Mouse (Mus musculus) cerebellum, adult 2 months (tissue): ENCODE measurements at regions not wholly inside any gene's neighbourhood (a gene's known extent, or its start where the extent isn't known, plus 50 kb on each side); places are given as distances from the start of the nearest gene placed in this dataset.

Experiments
- CTCF ChIP-seq: fragments of 200-500 bp; IDR thresholded peaks from 2 replicates; pipeline ENCODE4 v1.5.1; 2011; ENCODE audit warnings: low read depth, mild to moderate bottlenecking, control low read depth, low read length, moderate library complexity, borderline replicate concordance; ENCODE audit not compliant: insufficient read depth
- POLR2A ChIP-seq: fragments of 200-500 bp; IDR thresholded peaks from 2 replicates; pipeline ENCODE4 v1.6.1; 2011; ENCODE audit warnings: low read length, control low read depth, borderline replicate concordance; ENCODE audit not compliant: insufficient read depth

DNA sequence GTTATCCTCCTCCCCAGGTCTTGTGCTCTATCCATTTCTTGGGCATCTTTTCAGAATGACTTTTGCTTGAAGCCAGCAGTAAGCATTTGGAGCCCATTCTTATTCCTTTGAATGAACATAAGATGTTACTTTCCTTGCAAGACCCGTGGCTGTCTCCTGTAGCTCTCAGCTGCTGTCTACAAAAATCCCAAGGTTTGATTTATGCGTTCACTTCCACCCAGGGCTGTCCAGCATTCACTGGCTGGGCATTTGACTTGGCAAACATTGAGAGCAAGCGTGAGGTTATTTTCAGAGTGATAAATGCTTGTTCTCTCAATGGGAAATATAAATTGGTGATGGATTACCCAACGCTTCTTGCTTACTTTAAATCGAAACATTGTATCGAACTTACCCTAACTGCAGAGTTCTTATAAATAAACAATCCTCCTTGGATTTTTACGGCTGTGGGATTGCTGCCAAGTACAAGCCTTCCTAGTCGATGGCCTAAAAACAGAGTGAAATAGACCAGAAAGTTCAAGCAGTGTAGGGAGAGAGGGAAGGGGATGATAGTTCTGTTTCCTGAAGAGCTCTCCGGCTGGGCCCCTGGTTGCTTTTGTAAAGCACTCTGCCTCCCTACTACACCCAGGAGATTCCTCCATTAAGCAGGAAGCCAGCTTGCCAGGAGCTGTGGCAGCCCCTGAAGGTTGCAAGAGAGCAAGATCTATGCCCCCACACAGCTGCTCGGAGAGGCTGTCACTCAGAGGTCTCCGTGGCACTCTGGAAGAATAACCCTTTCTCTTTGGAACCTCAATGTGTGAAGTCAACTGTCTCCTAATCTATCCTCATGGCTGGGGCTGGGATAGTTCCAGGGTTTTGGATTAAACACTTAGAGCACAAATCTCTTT lies 210.1 kb downstream of the Mex3b start:
- TF ChIP-seq CTCF = no peak
- TF ChIP-seq POLR2A = no peak
